Mouse (Mus musculus) C2C12 (cell line): ENCODE results near the gene Zbtb42.

ENCODE experiments used
- CTCF ChIP-seq: IDR thresholded peaks from one replicate; pipeline ENCODE4 v1.5.1; 2011; ENCODE audit not compliant: control insufficient read depth, insufficient read depth, insufficient read length
- MAX ChIP-seq: IDR thresholded peaks from one replicate; pipeline ENCODE4 v1.6.1; 2011; ENCODE audit warnings: mild to moderate bottlenecking, control low read depth
- MYOD1 ChIP-seq: IDR thresholded peaks from one replicate; pipeline ENCODE4 v1.6.1; 2011; ENCODE audit warnings: low read depth; ENCODE audit not compliant: control insufficient read depth, insufficient read length

- TF ChIP-seq MYOD1 (no peak), CTCF (no peak), MAX (no peak)
Observed at GRCm38 (mm10) chr12:112713984-112714383, 35.4 kb downstream of the Zbtb42 start.
